Mouse (Mus musculus): ENCODE measurements around the gene Pdf.

DNA sequence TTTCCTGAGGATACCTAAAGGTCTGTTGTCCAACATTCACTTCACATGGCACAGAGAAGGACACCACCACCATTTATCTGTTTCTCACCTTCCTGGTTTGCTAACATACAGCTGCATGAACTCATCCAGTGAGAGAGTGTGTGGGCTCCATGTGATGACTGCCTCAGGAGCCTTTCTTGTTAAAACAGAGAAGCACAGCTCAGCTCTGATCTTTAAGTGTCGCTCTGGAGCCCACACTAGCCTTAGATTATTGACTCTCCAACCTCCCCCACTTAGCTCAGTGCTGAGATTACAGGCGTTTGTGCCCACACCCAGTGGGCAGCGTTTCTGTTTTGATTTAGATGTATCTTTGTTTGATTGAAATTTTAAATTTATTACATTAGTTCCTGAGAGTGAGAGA, 40.6 kb downstream of the Pdf start:
- TF ChIP-seq E2F4 (IDR thresholded peaks at IDR 0.05; ENCODE audit: insufficient read depth) (no peak), MAX (IDR thresholded peaks at IDR 0.05; ENCODE audit: low read depth) (no peak), MYOD1 (IDR thresholded peaks at IDR 0.05; ENCODE audit: control insufficient read depth in 1 of 3, insufficient read length in 2 of 3, low read depth in 2 of 3) (no peak), CEBPB (IDR thresholded peaks at IDR 0.05; ENCODE audit: insufficient read depth, poor library complexity, severe bottlenecking) (no peak), POLR2A (IDR thresholded peaks at IDR 0.05; ENCODE audit: insufficient read length, low read depth) (no peak), SRF (IDR thresholded peaks at IDR 0.05; ENCODE audit: control insufficient read depth, insufficient read length, low read depth) (no peak), TCF12 (IDR thresholded peaks at IDR 0.05; ENCODE audit: insufficient read depth, poor library complexity, severe bottlenecking) (no peak), POLR2AphosphoS2 (IDR thresholded peaks at IDR 0.05; ENCODE audit: insufficient read length, low read depth) (no peak), REST (IDR thresholded peaks at IDR 0.05; ENCODE audit: insufficient read depth, insufficient read length) (no peak), USF1 (IDR thresholded peaks at IDR 0.05; ENCODE audit: low read depth) (no peak)
